Mouse (Mus musculus): ENCODE measurements around the gene Gemin7. TPM values are rescaled to one million over a fixed set of nuclear protein-coding genes. Genes with fewer than 3 reads are reported as not detected.

Gene Gemin7
- polyA plus RNA-seq, 1 experiment from 2014 or later = 111 TPM

DNA sequence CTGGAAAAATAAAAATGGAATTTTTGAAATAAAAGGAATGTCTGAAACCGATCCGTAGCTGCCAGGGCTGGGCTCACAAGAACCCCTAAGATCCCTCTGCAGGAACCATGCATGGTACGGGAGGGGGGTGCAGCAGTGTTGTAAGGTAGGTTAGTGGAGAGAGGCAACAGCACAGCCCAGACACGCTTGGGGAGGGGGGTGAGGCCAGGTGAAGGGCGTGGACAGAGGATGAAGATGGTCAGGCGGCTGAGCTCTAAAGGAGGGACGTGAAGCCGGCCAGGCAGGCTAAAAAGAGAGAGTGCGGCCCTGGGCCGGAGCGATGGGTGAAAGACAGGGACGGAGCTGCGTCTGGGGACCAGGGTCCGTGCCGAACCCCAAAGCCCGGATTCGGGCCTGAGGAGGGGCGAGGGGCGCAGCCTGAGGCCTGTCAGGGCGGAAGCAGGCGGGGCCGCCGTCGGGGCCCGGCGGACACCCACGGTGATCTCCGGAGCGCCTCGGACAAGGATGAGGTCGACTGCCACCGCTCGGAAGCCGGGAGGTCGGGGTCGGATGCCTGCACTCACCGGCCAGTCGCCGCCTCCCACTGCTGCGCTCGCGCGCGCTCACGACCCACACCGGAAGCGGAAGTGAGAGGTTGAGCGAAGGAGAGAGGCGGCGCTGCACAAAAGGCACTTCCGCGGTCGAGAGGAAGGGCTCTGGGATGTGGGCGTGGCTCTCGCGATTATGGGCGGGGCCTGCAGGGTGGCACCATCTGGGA lies 26.6 kb upstream of the Gemin7 start, which contains the start of gene Clasrp:
TSS of gene Clasrp (minus strand) at position 638 of the 757 bp plus-strand sequence.
- Histone ChIP-seq H3K27me3 (no peaks in the 10 kb centered on the region), H3K9me3 (replicated peaks) (no peaks in the 10 kb centered on the region), H3K4me1 (replicated peaks) (peaks cover 32% of the 10 kb centered on the region), H3K9ac (peak within 1 kb of the TSS; percentile 96), H3K27ac (peak within 1 kb of the TSS; percentile 79), H3K4me3 (peak within 1 kb of the TSS; percentile 94), H3K4me2 (peak within 1 kb of the TSS; percentile 83), H3K36me3 (peaks cover 17% of the 10 kb centered on the region; the same call in 1 of the 2 replicates)
- WGBS = 1% methylated on average over 57 of the region's 57 CpGs
- peak; percentile 92 for ATAC-seq (replicated peaks; ENCODE audit: insufficient number of reproducible peaks, insufficient read depth, low FRiP score, low read depth)

DNA sequence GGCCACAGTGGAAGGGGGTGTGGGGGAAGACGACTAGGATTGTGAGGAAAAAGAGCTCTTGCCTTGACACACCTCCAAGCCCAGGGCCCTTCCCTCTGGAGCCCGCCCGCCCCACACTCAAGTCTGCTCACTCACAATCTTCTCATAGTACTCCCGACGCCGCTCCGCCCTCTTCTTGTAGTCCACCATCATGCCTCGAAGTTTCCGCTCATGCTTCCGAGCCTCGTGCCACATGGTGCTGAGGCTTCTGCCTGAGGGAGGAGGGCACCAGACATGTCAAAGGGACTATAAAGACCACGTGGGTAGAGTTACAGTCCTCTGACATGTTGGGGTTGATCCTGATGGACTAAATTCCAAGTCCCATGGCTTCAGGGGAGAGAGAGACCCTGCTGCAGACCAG lies 25.7 kb upstream of the Gemin7 start:
- H3K4me1 ChIP-seq (replicated peaks) = peaks cover 32% of the 10 kb centered on the region
- H3K27ac ChIP-seq = no peak overlapping the region
- peaks cover 26% of the 10 kb centered on the region; the same call in 1 of the 2 replicates for H3K36me3 ChIP-seq
- no peaks in the 10 kb centered on the region for H3K9me3 ChIP-seq (replicated peaks)
- ATAC-seq (replicated peaks; ENCODE audit: insufficient number of reproducible peaks, insufficient read depth, low FRiP score, low read depth) = no peak
- H3K4me3 ChIP-seq = peak overlapping the region; percentile 94
- 0 out of 2 replicates have a peak overlapping the region, but pooled peaks have one; percentile 96 for H3K9ac ChIP-seq
- peak overlapping the region; percentile 83 for H3K4me2 ChIP-seq
- WGBS = 72% methylated on average over 12 of the region's 12 CpGs
- H3K27me3 ChIP-seq = no peaks in the 10 kb centered on the region

DNA sequence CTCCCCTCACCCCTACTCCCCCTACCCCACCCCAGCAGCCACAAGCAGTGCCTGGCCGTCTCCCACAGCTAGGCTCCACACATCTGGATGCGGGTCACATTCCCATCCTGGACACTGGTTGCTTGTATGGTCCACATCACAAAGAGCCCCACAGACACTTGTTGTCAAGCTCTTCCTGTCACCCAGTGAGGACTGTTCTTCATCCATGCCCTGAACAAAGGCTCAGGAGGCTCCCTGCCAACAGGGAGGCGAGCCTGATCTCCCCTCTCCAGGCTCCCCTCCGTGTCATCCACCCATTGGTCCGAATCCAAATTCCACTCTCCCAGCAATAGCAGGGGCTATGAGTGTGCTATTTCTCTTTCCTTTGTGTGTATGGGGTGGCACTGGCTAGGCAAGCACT lies 23.2 kb upstream of the Gemin7 start:
- Histone ChIP-seq H3K9me3 (replicated peaks) (no peaks in the 10 kb centered on the region), H3K4me2 (no peak overlapping the region), H3K9ac (peak overlapping the region; percentile 23; the same call in 1 of the 2 replicates), H3K27ac (peak overlapping the region; percentile 25; the same call in 1 of the 2 replicates), H3K27me3 (no peaks in the 10 kb centered on the region), H3K4me3 (no peak overlapping the region), H3K4me1 (replicated peaks) (peaks cover 32% of the 10 kb centered on the region), H3K36me3 (peaks cover 35% of the 10 kb centered on the region; the same call in 1 of the 2 replicates)
- ATAC-seq (replicated peaks; ENCODE audit: insufficient number of reproducible peaks, insufficient read depth, low FRiP score, low read depth) = no peak
- WGBS = 47% methylated on average over 5 of the region's 5 CpGs

DNA sequence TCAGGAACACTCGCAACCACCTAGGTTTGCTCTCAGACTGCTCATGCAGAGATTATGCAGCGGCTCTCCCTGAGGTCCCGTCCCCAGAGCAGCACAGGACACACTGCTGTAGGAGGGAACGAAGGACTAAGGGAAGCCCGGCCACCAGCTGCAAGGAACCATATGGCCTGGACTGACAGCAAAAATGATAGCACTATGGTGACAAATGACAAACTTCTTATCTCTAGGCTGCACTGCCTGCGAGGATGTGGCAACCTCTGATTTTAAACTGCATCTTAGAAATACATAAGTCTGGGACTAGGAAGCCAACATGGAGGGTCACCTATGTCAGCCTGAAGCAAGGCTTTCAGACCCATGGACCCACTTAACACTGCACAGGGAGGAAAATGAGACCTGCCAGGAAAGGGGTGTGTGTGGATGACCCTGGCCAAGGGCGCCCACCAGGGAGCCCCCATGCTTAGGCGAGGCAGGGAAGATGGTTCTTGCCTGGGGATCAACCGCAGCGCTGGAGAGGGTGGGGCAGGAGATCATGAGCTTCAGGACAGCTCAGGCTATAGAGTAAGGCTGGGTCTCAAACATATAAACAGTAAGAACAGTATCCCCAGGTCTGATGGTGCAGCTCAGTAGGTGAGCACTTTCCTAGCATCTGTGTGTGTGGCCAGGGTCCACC lies 15.8 kb upstream of the Gemin7 start:
- Histone ChIP-seq H3K36me3 (peaks cover 80% of the 10 kb centered on the region), H3K9me3 (replicated peaks) (no peaks in the 10 kb centered on the region), H3K9ac (no peak overlapping the region), H3K4me1 (replicated peaks) (no peaks in the 10 kb centered on the region), H3K27me3 (no peaks in the 10 kb centered on the region), H3K4me2 (no peak overlapping the region), H3K4me3 (no peak overlapping the region), H3K27ac (no peak overlapping the region)
- ATAC-seq (replicated peaks; ENCODE audit: insufficient number of reproducible peaks, insufficient read depth, low FRiP score, low read depth) = no peak
- WGBS = 82% methylated on average over 10 of the region's 10 CpGs

DNA sequence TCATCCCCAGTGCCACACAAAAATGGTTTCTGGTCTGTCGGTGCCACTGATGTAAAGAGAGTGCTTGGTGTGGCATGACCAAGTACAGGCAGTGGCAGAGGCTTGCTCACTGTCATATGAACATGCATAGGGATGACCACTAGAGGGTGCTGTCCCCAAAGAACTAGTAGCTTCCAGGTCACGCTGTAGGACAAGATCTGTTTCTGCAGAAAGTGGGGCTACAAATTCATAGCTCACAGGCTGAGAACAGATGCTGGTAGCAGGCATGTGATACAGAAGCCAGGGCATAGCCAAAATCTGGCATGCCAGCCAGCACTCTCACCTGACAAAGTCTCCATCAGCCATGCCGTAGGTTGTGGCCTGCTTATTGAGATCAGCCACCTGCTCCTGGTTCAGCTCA lies 12.5 kb upstream of the Gemin7 start:
- Histone ChIP-seq H3K27ac (no peak overlapping the region), H3K4me2 (no peak overlapping the region), H3K4me1 (replicated peaks) (peaks cover 15% of the 10 kb centered on the region), H3K9me3 (replicated peaks) (no peaks in the 10 kb centered on the region), H3K4me3 (no peak overlapping the region), H3K9ac (no peak overlapping the region), H3K27me3 (no peaks in the 10 kb centered on the region), H3K36me3 (peaks cover 90% of the 10 kb centered on the region)
- ATAC-seq (replicated peaks; ENCODE audit: insufficient number of reproducible peaks, insufficient read depth, low FRiP score, low read depth) = no peak
- WGBS = 58% methylated on average over 3 of the region's 3 CpGs

DNA sequence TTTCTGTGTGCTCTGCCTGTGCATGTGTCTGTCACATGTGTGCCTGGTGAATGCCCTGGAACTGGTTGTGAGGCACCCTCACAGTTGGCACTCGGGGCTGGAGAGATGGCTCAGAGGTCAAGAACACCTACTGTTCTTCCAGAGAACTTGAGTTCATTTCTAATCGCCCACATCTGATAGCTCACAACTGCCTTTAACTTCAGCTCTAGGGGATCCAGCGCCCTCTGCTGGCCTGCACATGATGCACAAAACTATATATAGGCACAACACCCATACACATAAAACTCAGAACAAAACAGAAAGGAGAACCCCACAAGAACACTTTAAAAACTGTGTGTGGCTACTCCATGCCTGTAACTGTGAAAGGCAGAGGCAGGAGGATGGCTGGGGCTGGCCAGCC lies 11.8 kb upstream of the Gemin7 start:
- H3K4me1 ChIP-seq (replicated peaks) = peaks cover 15% of the 10 kb centered on the region
- H3K9me3 ChIP-seq (replicated peaks) = no peaks in the 10 kb centered on the region
- 53% methylated on average over 3 of the region's 3 CpGs for WGBS

DNA sequence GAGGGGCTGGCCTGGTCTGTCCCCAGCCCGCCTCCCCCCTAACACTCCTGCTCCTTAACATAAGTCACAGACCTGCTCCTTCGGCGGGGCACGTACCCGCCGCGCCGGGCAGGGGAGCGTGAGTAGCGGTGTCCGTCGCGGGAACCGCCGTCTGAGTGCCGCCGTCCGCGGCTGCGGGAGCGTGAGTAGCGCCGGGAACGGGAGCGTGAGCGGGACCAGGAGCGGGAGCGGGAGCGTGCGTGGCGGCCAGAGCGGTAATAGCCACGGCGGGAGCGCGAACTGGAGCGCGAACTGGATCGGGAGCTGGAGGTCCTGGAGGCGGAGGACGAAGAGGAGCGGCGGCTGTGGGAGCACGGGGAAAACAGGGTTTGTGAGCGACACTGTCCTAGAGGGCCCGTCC lies 8.9 kb upstream of the Gemin7 start:
- H3K9ac ChIP-seq = no peak overlapping the region
- no peak overlapping the region for H3K4me3 ChIP-seq
- H3K4me2 ChIP-seq = no peak overlapping the region; the same call in 1 of the 2 replicates
- WGBS = 75% methylated on average over 46 of the region's 46 CpGs
- no peaks in the 10 kb centered on the region for H3K27me3 ChIP-seq
- H3K4me1 ChIP-seq (replicated peaks) = peaks cover 15% of the 10 kb centered on the region
- no peak for ATAC-seq (replicated peaks; ENCODE audit: insufficient number of reproducible peaks, insufficient read depth, low FRiP score, low read depth)
- H3K36me3 ChIP-seq = peaks cover 87% of the 10 kb centered on the region
- H3K27ac ChIP-seq = no peak overlapping the region
- no peaks in the 10 kb centered on the region for H3K9me3 ChIP-seq (replicated peaks)

More for the DNA sequence above, 11.8 kb upstream of the Gemin7 start:
- no peak overlapping the region for H3K9ac ChIP-seq
- H3K4me3 ChIP-seq = no peak overlapping the region
- peaks cover 93% of the 10 kb centered on the region for H3K36me3 ChIP-seq
- no peak for ATAC-seq (replicated peaks; ENCODE audit: insufficient number of reproducible peaks, insufficient read depth, low FRiP score, low read depth)
- no peaks in the 10 kb centered on the region for H3K27me3 ChIP-seq
- no peak overlapping the region for H3K4me2 ChIP-seq
- no peak overlapping the region for H3K27ac ChIP-seq

DNA sequence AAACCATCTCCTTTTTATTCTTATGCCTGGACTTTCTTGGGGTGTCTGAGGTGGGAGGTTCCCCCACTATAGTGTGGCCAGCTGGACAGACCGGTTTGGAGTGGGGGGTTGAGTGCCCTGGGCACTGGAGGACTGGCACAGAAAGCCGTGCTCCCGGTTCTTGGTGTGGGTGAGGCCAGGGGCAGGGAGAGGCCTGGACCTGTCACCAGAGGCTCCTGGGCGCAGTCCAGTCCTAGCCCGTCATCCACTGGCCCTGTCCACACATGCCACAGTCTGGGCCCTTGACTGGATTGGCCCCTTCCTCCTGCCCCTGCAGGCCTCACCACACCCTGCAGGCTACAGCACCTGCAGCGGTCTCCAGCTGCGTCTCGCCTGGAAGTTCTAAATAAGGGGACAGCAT lies 3.2 kb upstream of the Gemin7 start:
- H3K4me2 ChIP-seq = no peak overlapping the region
- H3K4me1 ChIP-seq (replicated peaks) = peaks cover 21% of the 10 kb centered on the region
- ATAC-seq (replicated peaks; ENCODE audit: insufficient number of reproducible peaks, insufficient read depth, low FRiP score, low read depth) = no peak
- no peak overlapping the region for H3K9ac ChIP-seq
- no peaks in the 10 kb centered on the region for H3K9me3 ChIP-seq (replicated peaks)
- H3K27me3 ChIP-seq = peaks cover 32% of the 10 kb centered on the region
- peaks cover 42% of the 10 kb centered on the region for H3K36me3 ChIP-seq
- 86% methylated on average over 8 of the region's 8 CpGs for WGBS
- H3K27ac ChIP-seq = no peak overlapping the region
- H3K4me3 ChIP-seq = no peak overlapping the region

DNA sequence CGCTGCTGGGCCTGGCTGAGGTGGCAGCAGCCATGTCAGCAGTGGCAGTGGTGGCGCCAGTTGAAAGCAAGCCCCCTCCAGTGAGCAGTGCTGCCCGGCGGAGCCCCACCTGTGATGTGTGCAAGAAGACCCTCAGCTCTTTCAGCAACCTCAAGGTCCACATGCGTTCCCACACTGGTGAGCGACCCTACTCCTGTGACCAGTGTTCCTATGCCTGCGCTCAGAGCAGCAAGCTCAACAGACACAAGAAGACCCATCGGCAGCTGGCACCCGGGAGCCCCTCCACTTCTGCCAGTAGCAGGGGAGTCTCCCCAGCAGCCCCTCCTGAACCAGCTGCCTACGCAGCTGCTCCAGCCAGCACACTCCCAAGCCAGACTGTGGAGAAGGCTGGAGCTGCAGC lies 2.4 kb upstream of the Gemin7 start:
- peaks cover 15% of the 10 kb centered on the region for H3K4me1 ChIP-seq (replicated peaks)
- H3K27me3 ChIP-seq = peaks cover 32% of the 10 kb centered on the region
- WGBS = 88% methylated on average over 10 of the region's 10 CpGs
- H3K9me3 ChIP-seq (replicated peaks) = no peaks in the 10 kb centered on the region
- no peak overlapping the region for H3K27ac ChIP-seq
- no peak overlapping the region for H3K9ac ChIP-seq
- no peak for ATAC-seq (replicated peaks; ENCODE audit: insufficient number of reproducible peaks, insufficient read depth, low FRiP score, low read depth)
- H3K4me2 ChIP-seq = no peak overlapping the region
- peaks cover 37% of the 10 kb centered on the region for H3K36me3 ChIP-seq
- no peak overlapping the region for H3K4me3 ChIP-seq

DNA sequence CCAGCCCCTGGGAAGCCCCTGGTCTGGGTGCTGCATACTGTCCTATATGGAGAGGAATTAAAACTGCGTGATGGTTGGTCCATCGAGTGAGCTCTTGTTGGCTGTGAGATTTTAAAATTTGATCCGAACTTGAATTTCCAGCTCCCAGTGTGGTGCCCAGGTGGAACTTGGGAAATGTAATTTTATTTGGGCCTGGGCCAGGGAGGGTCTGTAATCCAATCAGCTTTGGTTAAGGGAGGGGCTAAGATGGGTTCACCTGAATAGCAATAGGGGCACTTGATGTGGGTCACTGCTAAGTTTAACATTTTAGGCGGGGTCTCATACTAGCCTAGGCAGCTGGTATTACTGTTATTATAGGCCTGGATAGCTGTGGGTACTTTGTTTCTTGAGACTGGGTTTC lies 1.0 kb upstream of the Gemin7 start:
- ATAC-seq (replicated peaks; ENCODE audit: insufficient number of reproducible peaks, insufficient read depth, low FRiP score, low read depth) = no peak
- H3K4me1 ChIP-seq (replicated peaks) = peaks cover 23% of the 10 kb centered on the region
- WGBS = 50% methylated on average over 4 of the region's 4 CpGs
- H3K4me3 ChIP-seq = no peak overlapping the region
- peak overlapping the region; percentile 74; the same call in 1 of the 2 replicates for H3K4me2 ChIP-seq
- H3K27ac ChIP-seq = no peak overlapping the region
- H3K9me3 ChIP-seq (replicated peaks) = no peaks in the 10 kb centered on the region
- peaks cover 32% of the 10 kb centered on the region for H3K27me3 ChIP-seq
- peaks cover 24% of the 10 kb centered on the region for H3K36me3 ChIP-seq
- H3K9ac ChIP-seq = no peak overlapping the region

DNA sequence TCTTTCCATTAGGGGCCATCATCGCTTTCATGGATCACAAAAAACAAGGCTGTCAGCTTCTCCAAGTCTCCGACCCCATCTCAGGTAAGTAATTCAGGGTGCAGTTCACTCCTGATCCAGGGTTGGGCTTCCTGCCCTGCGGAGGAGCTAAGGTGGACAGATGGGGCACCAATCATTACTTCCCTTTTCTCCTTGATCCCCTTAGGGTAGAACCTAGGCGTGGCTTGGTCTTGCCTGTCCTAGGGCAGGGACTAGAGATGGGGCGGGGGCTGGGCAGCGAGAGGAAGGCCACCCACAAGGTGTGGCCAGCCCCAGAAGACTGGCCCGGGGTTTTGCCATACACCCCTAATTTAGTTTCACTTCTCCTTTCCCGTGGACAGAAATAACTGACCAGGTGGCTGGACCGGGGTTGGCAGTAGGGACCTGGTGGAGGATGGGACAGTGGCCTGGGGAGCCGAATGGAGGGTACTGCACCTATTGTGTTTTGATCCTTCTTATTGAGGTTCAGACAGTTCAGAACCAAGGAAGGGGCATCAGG lies 551 bp upstream of the Gemin7 start:
- WGBS = 13% methylated on average over 10 of the region's 10 CpGs
- H3K27ac ChIP-seq = no peak overlapping the region
- peaks cover 24% of the 10 kb centered on the region for H3K4me1 ChIP-seq (replicated peaks)
- peaks cover 23% of the 10 kb centered on the region for H3K36me3 ChIP-seq
- peaks cover 32% of the 10 kb centered on the region for H3K27me3 ChIP-seq
- peak overlapping the region; percentile 25; the same call in 1 of the 2 replicates for H3K9ac ChIP-seq
- peak overlapping the region; percentile 44 for H3K4me3 ChIP-seq
- no peaks in the 10 kb centered on the region for H3K9me3 ChIP-seq (replicated peaks)
- H3K4me2 ChIP-seq = peak overlapping the region; percentile 74
- ATAC-seq (replicated peaks; ENCODE audit: insufficient number of reproducible peaks, insufficient read depth, low FRiP score, low read depth) = no peak
